Mouse (Mus musculus) urinary bladder, adult 18-20 months (tissue): Measurements from ENCODE around the gene Zfp947.
"Not testable (repeated sequence)": the region's sequence is repeated elsewhere in the genome, so short reads cannot be mapped to it uniquely, and the experiment has no call there.

Experiments used
- DNase-seq, 2 experiments: peaks; one replicate each; pipeline ENCODE4 v3.0.0; 2022; ENCODE audit warnings: low spot score in 2 of 2, mixed read lengths in 2 of 2

The Zfp947 gene

DNA sequence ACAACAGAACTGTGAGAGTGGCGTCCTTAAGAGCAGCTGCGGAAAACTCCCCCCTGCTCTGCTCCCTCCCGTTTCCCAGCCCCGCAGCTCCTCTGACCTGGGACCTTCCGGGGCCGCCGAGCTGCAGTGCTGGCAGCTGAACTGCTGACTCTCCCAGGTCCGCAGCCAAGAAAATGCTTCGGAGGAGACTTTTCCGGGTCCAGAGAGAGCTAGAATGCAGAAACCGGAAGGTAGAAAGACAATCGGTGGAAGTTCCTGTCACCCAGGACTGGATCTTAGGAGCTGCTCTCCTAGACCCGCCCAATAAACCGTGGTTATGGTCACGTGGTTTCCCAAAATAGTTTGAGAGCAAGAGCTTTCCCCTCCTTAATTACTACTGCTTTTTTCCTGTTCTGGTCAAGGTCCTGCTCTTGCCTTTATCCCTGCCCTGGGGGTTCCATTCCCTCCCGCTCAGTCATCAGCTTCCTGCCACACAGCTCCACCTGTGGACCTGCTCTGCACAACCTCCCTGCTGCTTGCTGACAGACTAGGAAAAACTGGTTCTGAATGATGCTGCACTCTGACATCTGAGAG, at the start of gene Zfp947:
TSS of gene Zfp947 (minus strand) at position 469 of the 573 bp plus-strand sequence.
- DNase-seq = peak; percentile 23 to 44

DNA sequence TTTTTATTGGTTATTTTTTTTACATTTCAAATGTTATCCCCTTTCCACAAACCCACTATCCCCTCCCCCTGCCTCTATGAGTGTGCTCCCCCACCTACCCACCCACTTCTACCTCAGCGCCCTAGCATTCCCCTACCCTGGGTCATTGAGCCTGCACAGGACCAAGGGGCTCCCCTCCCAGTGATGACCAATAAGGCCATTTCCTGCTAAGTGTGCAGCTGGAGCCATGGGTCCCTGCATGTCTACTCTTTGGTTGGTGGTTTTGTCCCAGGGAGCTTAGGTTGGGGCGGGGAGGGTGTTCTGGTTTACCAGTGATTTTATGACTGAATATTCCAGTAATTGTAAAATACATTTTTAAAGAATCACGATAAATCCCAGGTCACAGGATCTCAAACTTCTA, 686 bp downstream of the Zfp947 start:
- peak in 1 of 2 experiments; percentile 1 for DNase-seq

DNA sequence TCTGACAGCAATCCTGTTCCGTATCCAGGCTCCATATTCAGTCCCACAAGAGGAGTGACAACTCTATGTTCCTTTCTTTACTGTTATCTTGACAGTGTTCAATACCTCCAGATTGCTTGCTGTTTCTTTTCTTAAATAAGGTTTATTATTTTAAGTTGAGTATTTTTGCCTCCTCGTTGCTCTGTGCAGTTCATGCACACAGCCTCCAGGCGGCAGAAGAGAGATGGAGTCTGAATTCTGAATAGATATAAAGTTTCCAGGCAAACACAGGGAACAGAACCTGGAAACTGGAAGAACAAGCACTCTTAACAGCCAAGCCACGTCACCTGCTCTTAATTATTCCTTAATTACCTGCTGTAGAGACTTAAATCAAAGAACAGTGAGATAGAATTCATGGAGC, 12.0 kb downstream of the Zfp947 start:
- not testable (repeated sequence) for DNase-seq

DNA sequence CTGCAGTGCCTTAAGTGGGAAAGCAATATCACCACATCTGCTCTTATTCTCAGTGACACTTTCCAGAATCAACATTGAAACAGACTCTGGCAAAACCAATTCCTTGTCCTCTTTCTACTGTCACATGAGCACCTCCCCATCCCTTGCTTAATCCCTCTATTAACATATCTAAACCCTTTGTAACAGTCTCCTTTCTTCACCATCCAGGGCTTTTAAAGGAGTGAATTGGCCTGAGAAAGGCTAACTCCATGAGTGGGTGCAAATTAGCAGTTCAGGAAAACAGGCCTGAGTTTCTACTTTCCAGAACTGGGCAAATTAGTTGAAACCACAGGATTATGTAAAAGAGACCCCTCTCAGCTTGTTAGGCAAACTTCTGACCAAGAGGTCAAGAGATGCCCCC, 47.2 kb downstream of the Zfp947 start:
- no peak for DNase-seq
